Mouse (Mus musculus) lung, embryonic 14.5 days (tissue): ENCODE data around the gene Marveld2. TPM values are rescaled to one million over a fixed set of nuclear protein-coding genes. Genes with fewer than 3 reads are reported as not detected.

Experiments
- ATAC-seq: fragments of 200-750 bp; cut with Nextera tagmentation; 2 replicates; pipeline ENCODE4 v1.8.0; 2017; ENCODE audit warnings: mild to moderate bottlenecking, moderate TSS enrichment, moderate library complexity; ENCODE audit not compliant: insufficient read depth
- DNase-seq: peaks from one replicate; pipeline ENCODE4 v3.0.0-alpha.2; 2015
- H3K27ac ChIP-seq: fragments of 300-500 bp; sonication (generic); 2 replicates; pipeline ENCODE4 v1.5.1; 2014; ENCODE audit warnings: low read depth, mild to moderate bottlenecking, moderate library complexity
- H3K27me3 ChIP-seq: fragments of 300-500 bp; sonication (generic); 2 replicates; pipeline ENCODE4 v1.6.1; 2014; ENCODE audit warnings: low read length, control low read depth; ENCODE audit not compliant: insufficient read depth
- H3K36me3 ChIP-seq: fragments of 300-500 bp; sonication (generic); 2 replicates; pipeline ENCODE4 v1.6.1; 2014; ENCODE audit warnings: control low read depth; ENCODE audit not compliant: insufficient read depth
- H3K4me1 ChIP-seq: fragments of 300-500 bp; sonication (generic); 2 replicates; pipeline ENCODE4 v1.6.1; 2014; ENCODE audit warnings: antibody characterized with exemption, control low read depth; ENCODE audit not compliant: insufficient read depth
- H3K4me2 ChIP-seq: fragments of 300-500 bp; sonication (generic); 2 replicates; pipeline ENCODE4 v1.6.1; 2014; ENCODE audit warnings: mild to moderate bottlenecking
- H3K4me3 ChIP-seq: fragments of 300-500 bp; sonication (generic); 2 replicates; pipeline ENCODE4 v1.5.1; 2014; ENCODE audit warnings: low read depth, low read length
- H3K9ac ChIP-seq: fragments of 300-500 bp; sonication (generic); 2 replicates; pipeline ENCODE4 v1.6.1; 2014
- H3K9me3 ChIP-seq: fragments of 300-500 bp; sonication (generic); 2 replicates; pipeline ENCODE4 v1.6.1; 2016; ENCODE audit warnings: low read depth, low read length, control low read depth
- CTCF ChIP-seq: IDR thresholded peaks from 2 replicates; pipeline ENCODE4 v1.5.1; 2016; ENCODE audit warnings: antibody characterized with exemption, low read depth
- WGBS: fragments of 180-500 bp; shearing (Covaris S2); extraction: QIAGEN DNeasy Blood & Tissue Kit; methylation state at CpG from one replicate; pipeline ENCODE4 v1.1.7; 2014; 5-methylcytosine and 5-hydroxymethylcytosine counted together
- polyA plus RNA-seq: library from polyadenylated mRNA; unstranded; fragments of >200 nt; fragmentation: Nextera tagmentation; extraction: Ambion mirVana; gene quantifications from 2 replicates; pipeline ENCODE4 v1.2.1, GENCODE M21; 2014

Marveld2 gene
- polyA plus RNA-seq, 1 experiment from 2014 or later, result 11.8 TPM

DNA sequence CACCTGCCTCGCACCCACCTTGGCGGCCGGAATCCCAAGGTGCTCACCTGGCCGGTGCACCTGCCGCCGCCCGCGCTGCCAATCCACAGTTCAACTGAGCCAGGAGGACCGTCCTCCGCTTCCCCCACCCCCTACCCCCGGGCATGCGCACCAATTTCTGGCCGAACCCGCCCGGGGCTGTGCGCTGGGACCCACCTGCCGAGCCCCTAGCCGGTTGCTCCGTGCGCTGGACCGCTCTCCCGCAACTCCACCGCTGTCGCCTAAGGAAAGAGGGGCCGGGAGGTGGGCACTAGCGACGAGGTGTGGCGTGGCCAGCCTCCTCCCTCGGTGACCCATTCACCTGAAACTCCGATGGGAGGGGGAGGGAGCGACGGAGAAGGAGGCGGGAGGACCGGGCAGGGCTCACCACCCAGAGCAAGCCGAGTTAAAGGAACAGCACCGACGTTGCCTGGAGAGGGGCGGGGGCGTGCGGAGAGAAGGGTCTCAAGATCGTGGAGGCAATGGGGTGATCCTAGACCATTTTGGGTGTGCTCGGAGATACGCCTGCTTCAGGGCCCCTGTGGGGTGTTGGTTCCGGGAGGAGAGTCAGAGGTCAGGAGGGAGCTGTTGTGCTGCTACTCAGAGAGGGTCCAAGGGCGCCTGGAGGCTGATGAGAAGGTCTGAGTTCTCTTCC lies 64.3 kb downstream of the Marveld2 start, which contains the start of gene Ocln:
Gene Ocln (minus strand): TSS at position 350 of the 673 bp plus-strand sequence.
- Histone ChIP-seq H3K4me3 (peak within 1 kb of the TSS; percentile 60), H3K36me3 (no peaks in the 10 kb centered on the region), H3K4me1 (no peaks in the 10 kb centered on the region), H3K27me3 (peaks cover 33% of the 10 kb centered on the region), H3K9ac (peak within 1 kb of the TSS; percentile 66), H3K4me2 (peak within 1 kb of the TSS; percentile 84), H3K9me3 (no peaks in the 10 kb centered on the region), H3K27ac (peak within 1 kb of the TSS; percentile 76)
- DNase-seq (peak; percentile 57), ATAC-seq (peak; percentile 84)
- under 1% methylated on average over 45 of the region's 45 CpGs for WGBS
- no peak for TF ChIP-seq CTCF

DNA sequence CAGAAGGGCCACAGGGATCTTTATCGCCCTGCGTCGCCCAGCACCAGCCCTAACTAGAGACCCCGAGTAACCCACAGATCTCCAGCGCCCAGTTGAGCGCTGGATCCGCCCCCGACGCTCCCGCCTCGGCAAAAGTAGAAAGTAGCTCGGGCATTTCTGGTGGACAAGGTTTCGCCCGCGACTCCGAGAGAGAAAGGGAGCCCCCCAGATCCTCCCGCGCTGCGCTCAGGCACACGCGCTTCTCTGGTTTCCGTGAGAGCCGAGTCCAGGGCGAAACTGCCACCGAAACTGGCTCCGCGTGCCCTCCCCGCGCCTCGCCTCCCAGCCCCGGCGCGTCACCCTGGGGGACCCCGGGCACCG lies 64.8 kb downstream of the Marveld2 start:
- Histone ChIP-seq H3K27me3 (peaks cover 33% of the 10 kb centered on the region), H3K4me3 (peak overlapping the region; percentile 60), H3K4me2 (peak overlapping the region; percentile 84), H3K36me3 (no peaks in the 10 kb centered on the region), H3K9me3 (no peaks in the 10 kb centered on the region), H3K9ac (peak overlapping the region; percentile 66), H3K4me1 (no peaks in the 10 kb centered on the region), H3K27ac (peak overlapping the region; percentile 76)
- WGBS, result under 1% methylated on average over 34 of the region's 35 CpGs
- no peak for TF ChIP-seq CTCF
- DNase-seq (peak; percentile 42), ATAC-seq (peak; percentile 48; the same call in 1 of the 2 replicates)

DNA sequence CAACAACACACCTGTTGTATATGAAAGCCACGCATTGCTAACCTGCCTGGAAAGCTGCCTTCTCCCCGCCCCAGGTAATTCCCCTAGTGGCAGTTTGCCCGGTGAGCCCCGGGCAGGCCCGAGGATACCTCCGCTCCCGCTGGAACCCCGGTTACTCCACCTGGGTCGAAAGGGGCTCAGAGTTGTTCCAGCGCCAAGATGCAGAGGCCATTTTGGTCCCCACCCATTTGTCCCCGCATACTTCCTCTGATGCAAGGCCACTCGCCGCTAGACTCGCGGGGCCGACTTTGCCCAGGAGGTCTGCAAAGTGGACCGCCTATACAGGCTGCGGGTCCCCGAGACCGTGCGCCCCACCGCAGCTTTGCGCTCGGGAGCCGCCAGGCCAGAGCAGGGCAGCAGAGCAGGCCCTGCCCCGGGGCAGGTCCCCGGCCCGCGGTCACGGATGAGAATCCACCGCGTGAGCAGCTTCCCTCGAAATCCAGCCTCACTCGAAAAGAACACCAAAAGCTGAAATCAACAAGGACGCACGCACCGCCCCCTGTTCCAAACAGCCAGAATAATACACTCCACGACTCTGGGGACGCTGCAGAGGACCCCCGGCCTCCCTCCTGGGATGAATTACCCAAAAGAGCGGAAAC lies 65.3 kb downstream of the Marveld2 start:
- ATAC-seq, result peak; percentile 24; the same call in 1 of the 2 replicates
- H3K4me3 ChIP-seq, result peak overlapping the region; percentile 60
- 1% methylated on average over 41 of the region's 41 CpGs for WGBS

DNA sequence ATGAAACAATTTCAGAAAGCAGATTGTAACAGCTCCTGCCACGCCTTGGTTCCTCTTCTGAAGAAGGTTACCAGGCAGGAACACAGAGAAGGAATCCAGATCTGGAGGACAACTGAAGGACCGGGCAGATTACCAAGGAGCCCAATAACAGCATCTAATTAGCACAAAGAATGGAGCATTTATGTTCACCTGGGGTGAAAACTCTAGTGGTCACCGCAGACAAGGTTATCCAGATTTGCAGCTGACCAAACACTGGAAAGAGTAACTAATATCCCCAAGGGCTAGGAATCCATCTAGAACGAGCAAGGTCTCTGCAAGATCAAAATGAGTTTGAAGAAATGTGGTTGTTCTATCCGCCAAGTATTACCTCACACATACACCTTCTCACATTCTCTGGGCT lies 69.5 kb downstream of the Marveld2 start:
- Histone ChIP-seq H3K27me3 (peaks cover 17% of the 10 kb centered on the region), H3K36me3 (no peaks in the 10 kb centered on the region), H3K4me2 (no peak overlapping the region), H3K4me3 (no peak overlapping the region), H3K9me3 (no peaks in the 10 kb centered on the region), H3K27ac (no peak overlapping the region), H3K9ac (no peak overlapping the region), H3K4me1 (no peaks in the 10 kb centered on the region)
- no peak for TF ChIP-seq CTCF
- WGBS, result 69% methylated on average over 5 of the region's 5 CpGs
- DNase-seq (no peak), ATAC-seq (no peak)

More for the DNA sequence above, 65.3 kb downstream of the Marveld2 start:
- H3K36me3 ChIP-seq, result no peaks in the 10 kb centered on the region
- peak overlapping the region; percentile 76 for H3K27ac ChIP-seq
- H3K9me3 ChIP-seq, result no peaks in the 10 kb centered on the region
- peaks cover 33% of the 10 kb centered on the region for H3K27me3 ChIP-seq
- H3K9ac ChIP-seq, result peak overlapping the region; percentile 66
- no peaks in the 10 kb centered on the region for H3K4me1 ChIP-seq
- DNase-seq, result peak; percentile 37
- peak overlapping the region; percentile 84 for H3K4me2 ChIP-seq
- TF ChIP-seq CTCF, result peak; percentile 25; the same call in 1 of the 2 replicates

Other genes with a start within 250 kb of the Marveld2 start
- gene Naip1, start 164.1 kb downstream of the Marveld2 start, polyA plus RNA-seq, result not detected in 2 replicates
- gene Gtf2h2, start 124.4 kb downstream of the Marveld2 start, polyA plus RNA-seq, result 75.0 and 77.3 TPM in 2 replicates
- 28.9 and 30.0 TPM in 2 replicates for gene Ocln, start 64.3 kb downstream of the Marveld2 start, polyA plus RNA-seq
- gene Ak6, start 34.0 kb upstream of the Marveld2 start, polyA plus RNA-seq, result 300 TPM in 2 replicates
- gene Rad17, start 34.1 kb upstream of the Marveld2 start, polyA plus RNA-seq, result 22.8 and 23.9 TPM in 2 replicates
- 11.0 and 16.4 TPM in 2 replicates for gene Taf9, start 34.6 kb upstream of the Marveld2 start, polyA plus RNA-seq
- 9.1 and 11.1 TPM in 2 replicates for gene Ccdc125, start 52.7 kb upstream of the Marveld2 start, polyA plus RNA-seq
- 99.9 and 106 TPM in 2 replicates for gene Cdk7, start 114.0 kb upstream of the Marveld2 start, polyA plus RNA-seq
- gene Mrps36, start 127.7 kb upstream of the Marveld2 start, polyA plus RNA-seq, result 166 and 178 TPM in 2 replicates
- gene Cenph, start 158.9 kb upstream of the Marveld2 start, polyA plus RNA-seq, result 45.0 and 47.9 TPM in 2 replicates
- 329 and 358 TPM in 2 replicates for gene Ccnb1, start 169.6 kb upstream of the Marveld2 start, polyA plus RNA-seq
- 63.3 and 64.6 TPM in 2 replicates for gene Slc30a5, start 216.5 kb upstream of the Marveld2 start, polyA plus RNA-seq